Mouse (Mus musculus) left cerebral cortex, postnatal 14 days (tissue): ENCODE measurements around the gene Psmb3. TPM values are rescaled to one million over a fixed set of nuclear protein-coding genes. Genes with fewer than 3 reads are reported as not detected.

Experiments used
- DNase-seq, 2 experiments: peaks; one replicate each; pipeline ENCODE4 v3.0.0; 2021 to 2022; ENCODE audit warnings: low spot score in 2 of 2, mixed read lengths in 1 of 2
- intact Hi-C: fragments of 180-260 bp; cut with DNase I; formaldehyde crosslinking; loops from one replicate; pipeline ENCODE4 v1.15.1; 2025
- total RNA-seq, 2 experiments: library from RNA; stranded (reverse); gene quantifications; 2 replicates each; pipeline ENCODE4 v1.2.3; 2021

Psmb3 gene
- total RNA-seq, 2 experiments from 2014 or later: 133 to 136 TPM

GRCm38 (mm10) chr11:97665431-97665830 lies 37.8 kb upstream of the Psmb3 start:
- intact Hi-C loops: no loop called here
- no peak for DNase-seq

GRCm38 (mm10) chr11:97666221-97666620 lies 37.0 kb upstream of the Psmb3 start:
- intact Hi-C loops: no loop called here
- DNase-seq: no peak

- no peak for DNase-seq
Observed at GRCm38 (mm10) chr11:97666794-97667193, 36.4 kb upstream of the Psmb3 start.

GRCm38 (mm10) chr11:97668160-97668559 lies 35.0 kb upstream of the Psmb3 start:
- intact Hi-C loops: no loop called here
- DNase-seq: no peak

More at GRCm38 (mm10) chr11:97666794-97667193, 36.4 kb upstream of the Psmb3 start:
- intact Hi-C loops: no loop called here

- DNase-seq: no peak
- intact Hi-C loops: no loop called here
Observed at GRCm38 (mm10) chr11:97669268-97669667, 33.9 kb upstream of the Psmb3 start.

GRCm38 (mm10) chr11:97669829-97670228 lies 33.4 kb upstream of the Psmb3 start:
- intact Hi-C loops: no loop called here
- DNase-seq: peak; percentile 60 to 90

- intact Hi-C loops: no loop called here
- peak in 1 of 2 experiments; percentile 50 for DNase-seq
Observed at GRCm38 (mm10) chr11:97670234-97671176, 32.7 kb upstream of the Psmb3 start.

GRCm38 (mm10) chr11:97671177-97671527 lies 32.0 kb upstream of the Psmb3 start:
- intact Hi-C loops: no loop called here
- DNase-seq: no peak

GRCm38 (mm10) chr11:97673148-97673547 lies 30.1 kb upstream of the Psmb3 start:
- no peak for DNase-seq
- intact Hi-C loops: no loop called here

- intact Hi-C loops: no loop called here
- DNase-seq: no peak
Observed at GRCm38 (mm10) chr11:97676050-97676754, 27.0 kb upstream of the Psmb3 start.

- no peak for DNase-seq
- intact Hi-C loops: no loop called here
Observed at GRCm38 (mm10) chr11:97677381-97677780, 25.8 kb upstream of the Psmb3 start.

GRCm38 (mm10) chr11:97677842-97678241 lies 25.4 kb upstream of the Psmb3 start:
- DNase-seq: no peak
- intact Hi-C loops: no loop called here

GRCm38 (mm10) chr11:97678301-97678700 lies 24.9 kb upstream of the Psmb3 start:
- intact Hi-C loops: no loop called here

GRCm38 (mm10) chr11:97680430-97680829 lies 22.8 kb upstream of the Psmb3 start:
- peak in 1 of 2 experiments; percentile 27 for DNase-seq
- intact Hi-C loops: no loop called here

More at GRCm38 (mm10) chr11:97678301-97678700, 24.9 kb upstream of the Psmb3 start:
- no peak for DNase-seq

- intact Hi-C loops: no loop called here
- no peak for DNase-seq
Observed at GRCm38 (mm10) chr11:97682504-97683055, 20.6 kb upstream of the Psmb3 start.

- intact Hi-C loops: no loop called here
- DNase-seq: peak in 1 of 2 experiments; percentile 28
Observed at GRCm38 (mm10) chr11:97684063-97684680, 19.0 kb upstream of the Psmb3 start.

GRCm38 (mm10) chr11:97684766-97685165 lies 18.4 kb upstream of the Psmb3 start:
- intact Hi-C loops: loop anchor here (5.0 kb wide), 1 partner anchor 42 kb away; no protein-coding TSS in a partner anchor
- no peak for DNase-seq

- intact Hi-C loops: loop anchor here (5.0 kb wide), 1 partner anchor 43 kb away; no protein-coding TSS in a partner anchor
- peak; percentile 66 to 81 for DNase-seq
Observed at GRCm38 (mm10) chr11:97685613-97686321, 17.4 kb upstream of the Psmb3 start, which contains the start of gene Cisd3. Cisd3 (plus strand) TSS chr11:97685826.
